Mouse (Mus musculus): ENCODE data around the gene Lrpap1.
A peak's percentile ranks its signal among the peaks of the same experiment; 100 is the strongest.

Lrpap1 gene

DNA sequence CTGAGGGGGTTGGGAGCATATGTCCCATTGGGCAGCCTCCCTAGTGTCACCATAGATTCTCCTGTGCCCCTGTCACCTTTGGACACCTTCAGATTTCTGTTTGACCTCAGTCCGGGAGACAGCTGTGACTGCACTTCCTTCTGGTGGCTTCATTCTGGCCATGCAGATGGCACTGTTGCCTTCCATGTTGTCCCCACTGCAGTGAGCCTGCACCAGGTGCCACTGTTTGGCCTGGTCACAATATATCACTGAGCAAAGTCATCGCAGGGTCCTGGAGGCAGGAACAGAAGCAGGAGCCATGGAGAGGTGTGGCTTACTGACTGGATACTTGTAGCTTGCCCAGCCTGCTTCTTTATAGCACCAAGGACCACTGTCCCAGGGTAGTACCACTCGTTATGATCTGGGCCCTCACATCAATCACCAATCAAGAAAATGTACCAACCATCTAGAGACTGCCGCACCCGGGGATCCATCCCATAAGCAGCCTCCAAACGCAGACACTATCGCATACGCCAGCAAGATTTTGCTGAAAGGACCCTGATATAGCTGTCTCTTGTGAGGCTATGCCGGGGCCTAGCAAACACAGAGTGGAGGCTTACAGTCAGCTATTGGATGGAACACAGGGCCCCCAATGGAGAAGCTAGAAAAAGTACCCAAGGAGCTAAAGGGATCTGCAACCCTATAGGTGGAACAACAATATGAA, 26.9 kb upstream of the Lrpap1 start:
- TF ChIP-seq POU5F1 (IDR thresholded peaks at IDR 0.05; ENCODE audit: borderline replicate concordance, low read length), result no peak
- TF ChIP-seq CTCF (conservative IDR thresholded peaks at IDR 0.05; ENCODE audit: low read length), result no peak
- H3K9me3 ChIP-seq (ENCODE audit: low read length), result peaks cover 5% of the 10 kb centered on the region; the same call in 1 of the 2 replicates

DNA sequence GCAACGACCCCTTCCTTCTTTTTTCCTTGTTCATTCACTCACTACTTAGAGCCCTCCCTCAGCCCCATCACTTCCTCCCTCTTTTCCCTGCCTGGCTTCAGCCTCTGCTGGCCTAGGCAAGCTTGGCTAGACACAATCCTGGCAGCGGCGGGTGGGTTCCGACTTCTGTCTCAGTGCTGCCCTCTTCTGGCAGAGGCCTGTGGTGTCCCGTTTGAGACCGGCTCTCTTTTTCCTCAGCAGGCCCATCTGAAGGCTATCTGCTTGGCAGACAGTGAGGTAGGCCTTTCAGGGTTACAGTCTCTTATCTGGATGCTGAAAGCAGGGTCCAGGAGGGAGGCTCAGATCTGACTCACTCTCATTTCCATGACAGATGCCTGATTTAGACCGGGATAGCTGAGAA, 26.2 kb upstream of the Lrpap1 start:
- TF ChIP-seq POU5F1 (IDR thresholded peaks at IDR 0.05; ENCODE audit: borderline replicate concordance, low read length) (no peak), CTCF (conservative IDR thresholded peaks at IDR 0.05; ENCODE audit: low read length) (peak; percentile 76)
- H3K36me3 ChIP-seq (ENCODE audit: insufficient read depth, low read length), result no peaks in the 10 kb centered on the region

More for the DNA sequence above, 26.9 kb upstream of the Lrpap1 start:
- no peak overlapping the region for H3K4me3 ChIP-seq (replicated peaks; ENCODE audit: low read length)
- no peaks in the 10 kb centered on the region for H3K36me3 ChIP-seq (ENCODE audit: insufficient read depth, low read length)
- peaks cover 4% of the 10 kb centered on the region for H3K4me1 ChIP-seq (replicated peaks; ENCODE audit: low read depth, low read length)
- H3K27me3 ChIP-seq (ENCODE audit: insufficient read depth, low read length), result peaks cover 33% of the 10 kb centered on the region

DNA sequence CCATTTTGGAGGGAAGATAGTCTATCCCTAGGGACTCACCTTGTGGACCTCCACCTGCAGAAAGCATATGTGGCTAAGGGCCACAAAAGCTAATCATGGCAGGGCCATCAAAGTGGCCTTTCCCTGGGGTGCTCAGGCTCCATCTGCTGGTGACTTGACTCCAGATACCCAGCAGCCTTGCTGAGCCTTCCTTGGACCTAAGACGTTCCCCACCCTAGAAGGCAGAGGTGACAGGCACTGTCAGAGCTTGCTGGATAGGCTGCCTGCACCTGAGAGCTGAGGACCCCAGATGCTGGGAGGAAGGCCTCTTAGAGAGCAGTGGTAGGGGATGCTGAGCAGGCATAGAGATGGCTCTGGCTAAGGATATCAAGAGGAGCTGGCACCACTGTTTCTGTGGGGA, 25.7 kb upstream of the Lrpap1 start:
- TF ChIP-seq POU5F1 (IDR thresholded peaks at IDR 0.05; ENCODE audit: borderline replicate concordance, low read length) (no peak), CTCF (conservative IDR thresholded peaks at IDR 0.05; ENCODE audit: low read length) (no peak), NANOG (IDR thresholded peaks at IDR 0.05; ENCODE audit: borderline replicate concordance, low read length) (no peak)
- Histone ChIP-seq H3K4me1 (replicated peaks; ENCODE audit: low read depth, low read length) (peaks cover 4% of the 10 kb centered on the region), H3K36me3 (ENCODE audit: insufficient read depth, low read length) (no peaks in the 10 kb centered on the region), H3K4me3 (replicated peaks; ENCODE audit: low read length) (no peak overlapping the region), H3K9me3 (ENCODE audit: low read length) (peaks cover 5% of the 10 kb centered on the region; the same call in 1 of the 2 replicates), H3K27me3 (ENCODE audit: insufficient read depth, low read length) (peaks cover 33% of the 10 kb centered on the region)

More for the DNA sequence above, 26.2 kb upstream of the Lrpap1 start:
- Histone ChIP-seq H3K9me3 (ENCODE audit: low read length) (peaks cover 5% of the 10 kb centered on the region; the same call in 1 of the 2 replicates), H3K4me1 (replicated peaks; ENCODE audit: low read depth, low read length) (peaks cover 4% of the 10 kb centered on the region), H3K4me3 (replicated peaks; ENCODE audit: low read length) (no peak overlapping the region), H3K27me3 (ENCODE audit: insufficient read depth, low read length) (peaks cover 33% of the 10 kb centered on the region)

DNA sequence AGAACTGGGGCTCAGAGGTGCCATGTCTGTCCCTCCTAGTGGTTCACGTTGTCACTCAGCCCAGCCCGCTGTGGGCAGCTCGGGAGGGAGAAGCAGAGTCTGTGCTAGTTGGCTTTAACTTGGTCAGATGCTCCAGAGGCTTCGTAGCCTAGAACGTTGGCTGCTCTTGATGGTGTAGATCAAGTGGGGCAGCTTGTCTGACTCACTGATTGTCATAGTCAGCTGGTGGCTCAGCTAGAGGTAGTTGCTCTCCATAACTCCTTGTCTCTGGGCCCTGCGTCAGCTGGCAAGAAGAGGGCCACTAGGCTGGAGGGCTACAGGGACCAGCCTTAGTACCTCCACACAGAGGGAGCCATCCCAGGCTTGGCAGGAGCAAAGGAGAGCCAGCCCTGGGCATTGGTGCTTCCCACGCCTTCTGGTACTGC, 24.2 kb upstream of the Lrpap1 start:
- TF ChIP-seq POU5F1 (IDR thresholded peaks at IDR 0.05; ENCODE audit: borderline replicate concordance, low read length), result no peak

DNA sequence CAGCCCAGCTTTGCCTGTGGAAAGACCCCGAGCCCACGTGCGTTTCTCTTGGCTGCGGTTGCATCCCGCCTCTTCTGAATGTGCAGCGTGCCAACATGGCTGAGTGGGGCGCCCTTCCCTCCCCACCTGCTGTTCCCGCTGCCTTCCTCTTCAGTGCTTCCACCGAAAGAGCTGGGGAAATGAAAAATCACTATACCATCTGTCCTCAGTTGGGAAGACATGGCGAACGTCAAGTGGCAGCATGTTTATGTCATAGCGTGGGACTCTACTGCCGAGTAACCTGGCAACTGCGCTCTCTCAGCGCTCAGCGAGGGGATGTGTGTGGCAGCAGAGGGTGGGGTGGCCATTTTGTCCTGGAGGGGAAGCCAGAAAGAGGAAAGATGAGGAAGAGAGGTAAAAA, 23.6 kb upstream of the Lrpap1 start:
- TF ChIP-seq NANOG (IDR thresholded peaks at IDR 0.05; ENCODE audit: borderline replicate concordance, low read length), result no peak
- TF ChIP-seq POU5F1 (IDR thresholded peaks at IDR 0.05; ENCODE audit: borderline replicate concordance, low read length), result no peak
- no peak for TF ChIP-seq CTCF (conservative IDR thresholded peaks at IDR 0.05; ENCODE audit: low read length)
- Histone ChIP-seq H3K4me3 (replicated peaks; ENCODE audit: low read length) (no peak overlapping the region), H3K4me1 (replicated peaks; ENCODE audit: low read depth, low read length) (peaks cover 4% of the 10 kb centered on the region; the same call in 1 of the 2 replicates), H3K9me3 (ENCODE audit: low read length) (peaks cover 5% of the 10 kb centered on the region; the same call in 1 of the 2 replicates), H3K27me3 (ENCODE audit: insufficient read depth, low read length) (peaks cover 38% of the 10 kb centered on the region), H3K36me3 (ENCODE audit: insufficient read depth, low read length) (no peaks in the 10 kb centered on the region)

More for the DNA sequence above, 24.2 kb upstream of the Lrpap1 start:
- Histone ChIP-seq H3K9me3 (ENCODE audit: low read length) (peaks cover 5% of the 10 kb centered on the region; the same call in 1 of the 2 replicates), H3K4me3 (replicated peaks; ENCODE audit: low read length) (no peak overlapping the region), H3K36me3 (ENCODE audit: insufficient read depth, low read length) (no peaks in the 10 kb centered on the region), H3K4me1 (replicated peaks; ENCODE audit: low read depth, low read length) (peaks cover 4% of the 10 kb centered on the region; the same call in 1 of the 2 replicates), H3K27me3 (ENCODE audit: insufficient read depth, low read length) (peaks cover 37% of the 10 kb centered on the region)

DNA sequence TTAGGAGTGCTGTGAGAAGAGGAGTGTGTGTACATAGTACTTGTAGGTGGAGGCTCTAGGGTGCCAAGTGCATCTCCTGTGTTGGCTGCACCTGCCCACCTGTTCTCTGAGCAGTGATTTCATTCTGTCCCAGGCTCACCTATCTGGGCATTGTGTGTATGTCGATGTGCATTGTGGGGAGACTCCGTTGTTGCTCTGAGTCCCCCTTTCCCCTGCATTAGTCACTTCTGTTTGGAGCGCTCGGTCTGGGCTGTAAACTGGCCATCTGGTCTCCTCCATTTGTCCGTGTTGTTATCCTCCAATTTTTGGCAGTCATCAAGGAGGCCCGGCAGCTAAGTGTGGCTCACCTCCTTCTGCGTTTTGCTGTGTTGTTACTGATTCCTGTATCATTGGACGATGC, 14.5 kb upstream of the Lrpap1 start:
- H3K36me3 ChIP-seq (ENCODE audit: insufficient read depth, low read length), result no peaks in the 10 kb centered on the region
- TF ChIP-seq NANOG (IDR thresholded peaks at IDR 0.05; ENCODE audit: borderline replicate concordance, low read length), result no peak
- no peak for TF ChIP-seq POU5F1 (IDR thresholded peaks at IDR 0.05; ENCODE audit: borderline replicate concordance, low read length)
- TF ChIP-seq CTCF (conservative IDR thresholded peaks at IDR 0.05; ENCODE audit: low read length), result no peak
- no peaks in the 10 kb centered on the region for H3K4me1 ChIP-seq (replicated peaks; ENCODE audit: low read depth, low read length)
- no peaks in the 10 kb centered on the region for H3K9me3 ChIP-seq (ENCODE audit: low read length)
- H3K4me3 ChIP-seq (replicated peaks; ENCODE audit: low read length), result no peak overlapping the region
- peaks cover 21% of the 10 kb centered on the region; the same call in 1 of the 2 replicates for H3K27me3 ChIP-seq (ENCODE audit: insufficient read depth, low read length)

DNA sequence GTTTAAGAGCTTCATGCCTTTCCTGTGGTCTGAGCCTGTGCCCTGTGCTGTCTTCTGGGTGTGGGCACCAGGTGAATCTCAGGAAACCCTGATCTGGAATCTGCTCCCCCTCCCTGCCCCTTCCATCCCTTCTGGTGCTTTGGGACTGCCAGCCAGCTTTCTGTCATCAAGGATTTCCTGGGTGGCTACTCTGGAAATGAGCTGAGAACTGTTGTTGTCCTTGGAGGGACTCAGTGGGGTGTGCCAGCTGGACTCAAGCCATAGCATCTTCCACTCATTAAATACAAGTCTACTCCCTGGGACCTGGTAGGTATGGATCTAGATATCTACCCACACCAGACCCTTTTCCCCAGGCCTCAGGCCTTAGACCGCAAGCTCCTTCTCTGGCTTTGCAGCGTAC, 12.9 kb upstream of the Lrpap1 start:
- no peaks in the 10 kb centered on the region for H3K4me1 ChIP-seq (replicated peaks; ENCODE audit: low read depth, low read length)
- no peaks in the 10 kb centered on the region for H3K36me3 ChIP-seq (ENCODE audit: insufficient read depth, low read length)
- TF ChIP-seq POU5F1 (IDR thresholded peaks at IDR 0.05; ENCODE audit: borderline replicate concordance, low read length) (no peak), CTCF (conservative IDR thresholded peaks at IDR 0.05; ENCODE audit: low read length) (no peak), NANOG (IDR thresholded peaks at IDR 0.05; ENCODE audit: borderline replicate concordance, low read length) (no peak)
- H3K27me3 ChIP-seq (ENCODE audit: insufficient read depth, low read length), result peaks cover 16% of the 10 kb centered on the region; the same call in 1 of the 2 replicates
- no peaks in the 10 kb centered on the region for H3K9me3 ChIP-seq (ENCODE audit: low read length)
- H3K4me3 ChIP-seq (replicated peaks; ENCODE audit: low read length), result no peak overlapping the region

DNA sequence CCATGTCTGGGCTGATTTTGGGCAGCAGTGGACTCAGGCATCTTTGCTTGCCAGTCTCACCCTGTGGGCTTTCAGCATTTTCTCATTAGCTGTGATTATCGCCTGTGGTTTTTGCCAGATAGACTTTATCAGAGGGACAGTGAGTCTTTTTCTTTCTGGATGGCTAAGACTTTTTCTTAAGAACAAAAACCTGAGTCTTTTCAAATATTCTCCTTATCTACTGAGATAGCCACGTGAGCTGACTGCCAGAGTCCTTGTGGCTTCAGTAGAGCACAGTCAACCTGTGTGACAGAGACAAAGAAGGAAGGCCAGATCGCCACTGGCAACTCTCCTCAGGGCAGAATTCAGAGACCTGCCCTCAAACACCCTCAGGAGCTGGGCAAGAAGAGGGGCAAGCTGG, 12.1 kb upstream of the Lrpap1 start:
- TF ChIP-seq POU5F1 (IDR thresholded peaks at IDR 0.05; ENCODE audit: borderline replicate concordance, low read length) (no peak), NANOG (IDR thresholded peaks at IDR 0.05; ENCODE audit: borderline replicate concordance, low read length) (no peak), CTCF (conservative IDR thresholded peaks at IDR 0.05; ENCODE audit: low read length) (no peak)
- Histone ChIP-seq H3K4me1 (replicated peaks; ENCODE audit: low read depth, low read length) (no peaks in the 10 kb centered on the region), H3K27me3 (ENCODE audit: insufficient read depth, low read length) (peaks cover 16% of the 10 kb centered on the region), H3K9me3 (ENCODE audit: low read length) (no peaks in the 10 kb centered on the region), H3K4me3 (replicated peaks; ENCODE audit: low read length) (no peak overlapping the region), H3K36me3 (ENCODE audit: insufficient read depth, low read length) (no peaks in the 10 kb centered on the region)

DNA sequence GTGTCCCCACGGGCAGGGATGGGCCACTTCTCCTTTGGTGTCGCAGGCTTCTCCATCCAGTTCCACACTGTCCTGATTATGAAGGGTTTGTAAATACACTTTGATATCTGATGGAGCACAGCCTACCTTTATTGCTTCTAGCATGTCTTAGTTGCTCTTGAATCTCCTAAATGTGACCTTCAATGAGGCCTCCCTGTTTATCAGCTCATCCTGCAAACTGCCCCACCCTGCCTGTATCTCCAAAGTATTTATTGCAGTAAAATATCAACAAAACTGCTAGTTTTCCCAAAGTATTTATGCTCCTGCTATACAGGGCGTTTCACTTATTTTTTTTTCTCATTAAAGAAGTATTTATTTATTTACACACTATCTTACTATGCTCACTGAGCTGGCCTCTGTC, 10.4 kb upstream of the Lrpap1 start:
- H3K9me3 ChIP-seq (ENCODE audit: low read length), result no peaks in the 10 kb centered on the region
- H3K4me1 ChIP-seq (replicated peaks; ENCODE audit: low read depth, low read length), result no peaks in the 10 kb centered on the region
- peaks cover 16% of the 10 kb centered on the region for H3K27me3 ChIP-seq (ENCODE audit: insufficient read depth, low read length)
- no peaks in the 10 kb centered on the region for H3K36me3 ChIP-seq (ENCODE audit: insufficient read depth, low read length)
- no peak overlapping the region for H3K4me3 ChIP-seq (replicated peaks; ENCODE audit: low read length)
- TF ChIP-seq POU5F1 (IDR thresholded peaks at IDR 0.05; ENCODE audit: borderline replicate concordance, low read length), result no peak
- no peak for TF ChIP-seq NANOG (IDR thresholded peaks at IDR 0.05; ENCODE audit: borderline replicate concordance, low read length)
- no peak for TF ChIP-seq CTCF (conservative IDR thresholded peaks at IDR 0.05; ENCODE audit: low read length)
